Mouse (Mus musculus): ENCODE measurements around the gene R3hdm2.

The R3hdm2 gene

DNA sequence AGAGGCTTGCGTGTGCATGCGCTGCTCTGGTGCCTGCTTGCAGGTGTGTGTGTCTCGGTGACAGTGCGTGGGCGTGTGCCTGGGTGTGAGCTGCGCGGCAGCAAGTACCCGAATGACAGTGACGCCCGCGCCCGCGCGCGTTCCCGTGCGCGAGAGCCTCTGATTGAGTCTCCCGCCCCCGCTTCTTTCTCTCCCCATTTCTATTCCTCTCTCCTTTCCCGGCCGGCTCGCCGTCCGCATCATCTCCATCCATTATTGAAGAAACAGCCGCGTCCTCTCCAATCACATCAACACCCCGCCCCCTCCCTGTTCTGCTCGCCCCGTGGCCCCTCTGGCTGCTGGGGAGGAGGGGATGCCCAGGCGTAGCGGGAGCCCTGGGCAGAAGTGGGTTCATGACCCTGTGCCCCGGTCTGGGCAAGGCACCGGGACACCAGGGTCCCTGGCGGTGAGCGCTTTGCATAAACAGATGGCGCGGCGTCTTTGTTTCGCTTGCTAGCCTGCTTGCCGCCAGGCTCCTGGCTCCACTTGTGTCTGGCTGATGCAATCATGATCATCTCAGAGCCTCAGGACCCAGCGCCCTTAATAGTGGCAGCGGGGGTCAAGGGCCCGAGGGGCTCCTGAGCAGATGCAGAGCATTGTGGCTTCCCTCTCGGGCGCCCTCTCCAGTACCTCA is 131.6 kb downstream of the R3hdm2 start:
- TF ChIP-seq POU5F1 (IDR thresholded peaks at IDR 0.05; ENCODE audit: borderline replicate concordance, low read length) (no peak), CTCF (conservative IDR thresholded peaks at IDR 0.05; ENCODE audit: low read length) (no peak; the same call in 1 of the 2 replicates), NANOG (IDR thresholded peaks at IDR 0.05; ENCODE audit: borderline replicate concordance, low read length) (no peak)
- Histone ChIP-seq H3K9me3 (ENCODE audit: low read length) (peaks cover 6% of the 10 kb centered on the region), H3K4me3 (replicated peaks; ENCODE audit: low read length) (peak overlapping the region; percentile 79), H3K36me3 (ENCODE audit: insufficient read depth, low read length) (peaks cover 12% of the 10 kb centered on the region), H3K27me3 (ENCODE audit: insufficient read depth, low read length) (peaks cover 85% of the 10 kb centered on the region), H3K4me1 (replicated peaks; ENCODE audit: low read depth, low read length) (peaks cover 91% of the 10 kb centered on the region)

DNA sequence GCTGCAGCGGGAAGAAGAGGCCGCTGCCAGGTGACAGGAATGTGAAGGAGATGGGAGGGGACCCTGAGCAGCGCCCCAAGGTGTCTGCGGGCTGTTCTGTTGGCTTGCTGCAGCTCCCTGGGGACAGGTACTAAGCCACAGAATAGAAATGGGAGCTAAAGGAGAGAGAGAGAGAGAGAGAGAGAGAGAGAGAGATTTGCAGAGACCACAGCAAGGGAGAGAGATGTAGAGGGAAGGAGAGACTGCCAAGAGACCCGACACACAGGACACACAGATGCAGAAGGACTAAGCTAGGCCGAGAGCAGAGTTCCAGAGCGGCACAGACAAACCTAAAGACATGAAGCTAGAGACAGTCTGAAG is 132.2 kb downstream of the R3hdm2 start:
- no peak for TF ChIP-seq NANOG (IDR thresholded peaks at IDR 0.05; ENCODE audit: borderline replicate concordance, low read length)
- no peak for TF ChIP-seq POU5F1 (IDR thresholded peaks at IDR 0.05; ENCODE audit: borderline replicate concordance, low read length)
- no peak for TF ChIP-seq CTCF (conservative IDR thresholded peaks at IDR 0.05; ENCODE audit: low read length)
- peak overlapping the region; percentile 79 for H3K4me3 ChIP-seq (replicated peaks; ENCODE audit: low read length)
- peaks cover 83% of the 10 kb centered on the region for H3K27me3 ChIP-seq (ENCODE audit: insufficient read depth, low read length)
- H3K9me3 ChIP-seq (ENCODE audit: low read length), result peaks cover 5% of the 10 kb centered on the region
- peaks cover 93% of the 10 kb centered on the region for H3K4me1 ChIP-seq (replicated peaks; ENCODE audit: low read depth, low read length)
- H3K36me3 ChIP-seq (ENCODE audit: insufficient read depth, low read length), result peaks cover 17% of the 10 kb centered on the region

- H3K4me3 ChIP-seq (replicated peaks; ENCODE audit: low read length), result peak overlapping the region; percentile 79
- TF ChIP-seq POU5F1 (IDR thresholded peaks at IDR 0.05; ENCODE audit: borderline replicate concordance, low read length) (no peak), CTCF (conservative IDR thresholded peaks at IDR 0.05; ENCODE audit: low read length) (peak; percentile 97), NANOG (IDR thresholded peaks at IDR 0.05; ENCODE audit: borderline replicate concordance, low read length) (no peak)
Measured at GRCm38 (mm10) chr10:127512813-127513212, 132.7 kb downstream of the R3hdm2 start.

GRCm38 (mm10) chr10:127513501-127514091 is 133.5 kb downstream of the R3hdm2 start:
- Histone ChIP-seq H3K36me3 (ENCODE audit: insufficient read depth, low read length) (peaks cover 30% of the 10 kb centered on the region), H3K9me3 (ENCODE audit: low read length) (no peaks in the 10 kb centered on the region), H3K4me3 (replicated peaks; ENCODE audit: low read length) (peak overlapping the region; percentile 72), H3K27me3 (ENCODE audit: insufficient read depth, low read length) (peaks cover 79% of the 10 kb centered on the region), H3K4me1 (replicated peaks; ENCODE audit: low read depth, low read length) (peaks cover 94% of the 10 kb centered on the region)
- TF ChIP-seq NANOG (IDR thresholded peaks at IDR 0.05; ENCODE audit: borderline replicate concordance, low read length) (no peak), CTCF (conservative IDR thresholded peaks at IDR 0.05; ENCODE audit: low read length) (no peak), POU5F1 (IDR thresholded peaks at IDR 0.05; ENCODE audit: borderline replicate concordance, low read length) (no peak)

More at GRCm38 (mm10) chr10:127512813-127513212, 132.7 kb downstream of the R3hdm2 start:
- peaks cover 22% of the 10 kb centered on the region for H3K36me3 ChIP-seq (ENCODE audit: insufficient read depth, low read length)
- H3K9me3 ChIP-seq (ENCODE audit: low read length), result peaks cover under 1% of the 10 kb centered on the region; the same call in 1 of the 2 replicates
- H3K27me3 ChIP-seq (ENCODE audit: insufficient read depth, low read length), result peaks cover 81% of the 10 kb centered on the region
- H3K4me1 ChIP-seq (replicated peaks; ENCODE audit: low read depth, low read length), result peaks cover 93% of the 10 kb centered on the region

- Histone ChIP-seq H3K4me1 (replicated peaks; ENCODE audit: low read depth, low read length) (peaks cover 98% of the 10 kb centered on the region), H3K4me3 (replicated peaks; ENCODE audit: low read length) (peak overlapping the region; percentile 72), H3K36me3 (ENCODE audit: insufficient read depth, low read length) (peaks cover 36% of the 10 kb centered on the region), H3K9me3 (ENCODE audit: low read length) (no peaks in the 10 kb centered on the region), H3K27me3 (ENCODE audit: insufficient read depth, low read length) (peaks cover 79% of the 10 kb centered on the region)
- TF ChIP-seq CTCF (conservative IDR thresholded peaks at IDR 0.05; ENCODE audit: low read length), result no peak
- TF ChIP-seq NANOG (IDR thresholded peaks at IDR 0.05; ENCODE audit: borderline replicate concordance, low read length), result no peak
- no peak for TF ChIP-seq POU5F1 (IDR thresholded peaks at IDR 0.05; ENCODE audit: borderline replicate concordance, low read length)
Measured at GRCm38 (mm10) chr10:127514111-127514698, 134.1 kb downstream of the R3hdm2 start.

GRCm38 (mm10) chr10:127514764-127515163 is 134.6 kb downstream of the R3hdm2 start, which contains the start of gene Ndufa4l2:
Gene Ndufa4l2, plus strand, starts transcription at chr10:127514967.
- no peak for TF ChIP-seq CTCF (conservative IDR thresholded peaks at IDR 0.05; ENCODE audit: low read length)
- no peak for TF ChIP-seq NANOG (IDR thresholded peaks at IDR 0.05; ENCODE audit: borderline replicate concordance, low read length)
- TF ChIP-seq POU5F1 (IDR thresholded peaks at IDR 0.05; ENCODE audit: borderline replicate concordance, low read length), result no peak
- peak within 1 kb of the TSS; percentile 72 for H3K4me3 ChIP-seq (replicated peaks; ENCODE audit: low read length)
- no peaks in the 10 kb centered on the region for H3K9me3 ChIP-seq (ENCODE audit: low read length)
- H3K27me3 ChIP-seq (ENCODE audit: insufficient read depth, low read length), result peaks cover 75% of the 10 kb centered on the region
- peaks cover 40% of the 10 kb centered on the region for H3K36me3 ChIP-seq (ENCODE audit: insufficient read depth, low read length)
- H3K4me1 ChIP-seq (replicated peaks; ENCODE audit: low read depth, low read length), result peaks cover 98% of the 10 kb centered on the region

- TF ChIP-seq POU5F1 (IDR thresholded peaks at IDR 0.05; ENCODE audit: borderline replicate concordance, low read length), result no peak
- TF ChIP-seq NANOG (IDR thresholded peaks at IDR 0.05; ENCODE audit: borderline replicate concordance, low read length), result no peak
- no peak for TF ChIP-seq CTCF (conservative IDR thresholded peaks at IDR 0.05; ENCODE audit: low read length)
- Histone ChIP-seq H3K4me1 (replicated peaks; ENCODE audit: low read depth, low read length) (peaks cover 98% of the 10 kb centered on the region), H3K9me3 (ENCODE audit: low read length) (no peaks in the 10 kb centered on the region), H3K27me3 (ENCODE audit: insufficient read depth, low read length) (peaks cover 68% of the 10 kb centered on the region), H3K4me3 (replicated peaks; ENCODE audit: low read length) (peak overlapping the region; percentile 72), H3K36me3 (ENCODE audit: insufficient read depth, low read length) (peaks cover 47% of the 10 kb centered on the region)
Measured at GRCm38 (mm10) chr10:127515271-127515982, 135.3 kb downstream of the R3hdm2 start.

GRCm38 (mm10) chr10:127515983-127516459 is 135.9 kb downstream of the R3hdm2 start:
- H3K27me3 ChIP-seq (ENCODE audit: insufficient read depth, low read length), result peaks cover 68% of the 10 kb centered on the region
- H3K36me3 ChIP-seq (ENCODE audit: insufficient read depth, low read length), result peaks cover 53% of the 10 kb centered on the region
- H3K4me1 ChIP-seq (replicated peaks; ENCODE audit: low read depth, low read length), result peaks cover 98% of the 10 kb centered on the region
- no peak for TF ChIP-seq CTCF (conservative IDR thresholded peaks at IDR 0.05; ENCODE audit: low read length)
- no peak for TF ChIP-seq POU5F1 (IDR thresholded peaks at IDR 0.05; ENCODE audit: borderline replicate concordance, low read length)
- no peak for TF ChIP-seq NANOG (IDR thresholded peaks at IDR 0.05; ENCODE audit: borderline replicate concordance, low read length)
- H3K4me3 ChIP-seq (replicated peaks; ENCODE audit: low read length), result peak overlapping the region; percentile 72
- H3K9me3 ChIP-seq (ENCODE audit: low read length), result no peaks in the 10 kb centered on the region
